Mouse (Mus musculus): Measurements from ENCODE around the gene Ikzf4.

- no peak for TF ChIP-seq CTCF (IDR thresholded peaks at IDR 0.05; ENCODE audit: low read depth)
- no peak for TF ChIP-seq EP300 (IDR thresholded peaks at IDR 0.05; ENCODE audit: low read depth)
These were observed 8.8 kb downstream of the Ikzf4 start for GRCm38 (mm10) chr10:128637011-128637410.
